Mouse (Mus musculus) liver, postnatal 0 days (tissue): ENCODE results near the gene Lnpk.

Source experiments
- CTCF ChIP-seq: sonication (generic); IDR thresholded peaks from 2 replicates; pipeline ENCODE4 v1.5.1; 2016; ENCODE audit warnings: antibody characterized with exemption, low read depth
- EP300 ChIP-seq: IDR thresholded peaks from 2 replicates; pipeline ENCODE4 v1.6.1; 2016; ENCODE audit warnings: antibody characterized with exemption, low read depth, mild to moderate bottlenecking

GRCm38 (mm10) chr2:74597169-74597568 is 17.9 kb upstream of the Lnpk start:
- TF ChIP-seq CTCF: no peak
- TF ChIP-seq EP300: no peak
